Mouse (Mus musculus) cerebellum, postnatal 4 days (tissue): ENCODE data around the gene Adra2a.

Experiments
- DNase-seq, 2 experiments: peaks; one replicate each; pipeline ENCODE4 v3.0.0; 2022; ENCODE audit warnings: low spot score in 2 of 2, mixed read lengths in 1 of 2

Gene Adra2a

DNA sequence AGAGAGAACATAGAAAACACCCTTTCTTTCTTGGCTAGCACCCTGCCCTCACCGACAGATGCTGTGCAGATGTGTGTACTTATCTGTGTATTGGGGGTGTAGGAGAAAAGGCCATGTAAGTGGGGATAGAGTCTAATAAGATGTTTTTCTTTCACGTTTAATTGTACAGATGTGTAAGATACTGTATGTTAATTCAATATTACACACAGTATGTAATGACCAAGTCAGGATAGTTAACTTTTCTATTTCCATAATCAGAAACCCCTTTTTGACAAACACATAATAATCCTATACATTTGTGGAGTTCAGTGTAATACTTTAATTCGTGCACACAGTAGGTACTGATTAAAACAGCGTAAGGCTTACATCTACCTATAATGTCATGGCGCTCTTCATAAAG, at the start of gene Adra2a:
Adra2a (plus strand) TSS at position 301 of the 400 bp plus-strand sequence.
- DNase-seq: no peak

DNA sequence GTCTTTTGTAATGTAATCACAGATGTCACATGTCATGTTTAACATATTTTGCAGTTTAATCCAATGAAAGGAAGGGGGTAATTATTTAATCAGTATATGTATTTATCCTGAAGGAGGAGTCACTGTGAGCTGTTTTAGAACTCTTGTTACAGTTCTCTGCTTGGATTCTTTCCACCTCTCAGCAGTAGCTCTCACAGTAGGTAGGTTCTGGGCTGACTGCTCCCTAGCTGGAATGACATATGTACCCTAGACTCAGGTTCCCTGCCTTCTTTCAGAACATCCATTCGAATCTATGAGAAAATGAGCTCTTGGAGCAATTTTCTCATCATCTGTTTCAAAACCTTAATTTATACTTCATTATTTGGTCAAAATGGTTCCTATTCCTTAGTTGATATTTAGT, 49.7 kb upstream of the Adra2a start:
- no peak for DNase-seq

DNA sequence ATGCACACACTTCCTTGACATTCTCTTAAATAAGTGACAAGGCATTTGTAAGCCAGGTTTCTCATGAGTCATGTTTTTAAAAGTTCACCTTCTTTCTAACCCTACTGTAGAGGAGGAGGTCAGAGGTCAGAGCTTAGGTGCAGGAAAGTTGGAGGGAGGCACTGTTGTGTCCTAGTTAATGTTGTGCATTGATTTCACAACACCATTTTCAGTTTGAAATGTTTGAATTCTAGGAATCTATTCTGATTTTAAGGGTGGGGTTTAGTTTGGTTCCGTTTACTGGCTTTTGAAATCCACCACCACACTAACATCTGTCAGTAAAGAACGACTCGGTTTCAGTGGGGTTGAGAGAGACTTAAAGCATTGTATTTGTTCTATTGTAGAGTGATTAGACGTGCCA, 33.0 kb upstream of the Adra2a start:
- DNase-seq: no peak

DNA sequence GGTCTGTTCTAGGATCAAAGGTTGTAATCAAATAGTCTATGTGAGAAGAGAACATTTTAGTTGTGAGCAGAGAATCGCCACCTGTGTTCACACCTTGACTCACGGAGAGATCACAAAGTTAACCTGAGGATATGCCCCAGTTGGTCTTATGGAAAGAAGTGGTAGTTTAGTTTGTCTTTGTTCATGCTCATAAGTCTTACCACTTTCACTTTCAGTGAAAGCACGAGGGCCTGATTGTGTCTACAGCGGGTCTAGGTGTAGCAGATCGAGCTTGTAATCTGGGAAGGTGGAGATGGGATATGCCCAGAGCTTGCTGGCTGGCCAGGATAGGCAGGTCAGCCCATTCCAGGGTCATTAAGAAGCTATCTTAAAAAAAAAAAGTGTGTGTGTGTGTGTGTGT, 29.0 kb upstream of the Adra2a start:
- DNase-seq: no peak

DNA sequence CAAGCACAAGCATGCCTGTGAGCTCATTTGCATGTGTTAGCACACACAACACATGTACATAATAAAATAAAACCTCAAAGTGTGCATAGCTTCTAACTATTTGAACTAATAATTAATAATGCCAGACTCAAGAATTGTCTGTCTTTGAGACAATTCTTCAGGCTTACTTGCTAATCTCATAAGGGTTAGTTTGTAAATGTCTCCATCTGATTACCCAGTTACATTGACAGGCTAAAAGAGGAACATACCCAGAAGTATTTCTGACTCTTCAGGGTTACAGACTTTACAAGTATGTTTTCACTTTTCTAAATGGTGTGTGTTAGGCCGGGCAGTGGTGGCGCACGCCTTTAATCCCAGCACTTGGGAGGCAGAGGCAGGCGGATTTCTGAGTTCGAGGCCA, 28.4 kb upstream of the Adra2a start:
- no peak for DNase-seq

DNA sequence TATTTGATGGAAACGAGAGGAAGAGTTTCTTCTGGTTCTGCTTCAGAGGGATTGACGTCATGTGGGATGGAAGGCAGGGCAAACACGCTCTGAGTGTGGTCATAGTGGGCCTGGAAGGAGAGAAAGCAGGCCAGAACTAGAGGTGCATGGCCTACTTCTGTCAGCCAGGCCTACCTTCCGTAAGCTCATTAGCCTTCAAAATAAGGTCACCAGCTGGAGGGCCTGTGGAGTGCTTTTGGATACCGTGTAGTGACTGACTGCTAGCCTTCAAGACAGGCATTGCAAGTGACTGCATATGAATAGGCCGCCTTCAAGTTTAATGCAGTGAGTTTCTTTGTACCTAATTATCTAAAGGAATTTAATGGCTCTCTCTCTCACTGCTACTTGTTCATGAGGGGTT, 8.9 kb upstream of the Adra2a start:
- DNase-seq: no peak

GRCm38 (mm10) chr19:54039441-54039840, 4.5 kb upstream of the Adra2a start:
- DNase-seq: no peak

- DNase-seq: no peak
Measured at GRCm38 (mm10) chr19:54040356-54041028, 3.5 kb upstream of the Adra2a start.

DNA sequence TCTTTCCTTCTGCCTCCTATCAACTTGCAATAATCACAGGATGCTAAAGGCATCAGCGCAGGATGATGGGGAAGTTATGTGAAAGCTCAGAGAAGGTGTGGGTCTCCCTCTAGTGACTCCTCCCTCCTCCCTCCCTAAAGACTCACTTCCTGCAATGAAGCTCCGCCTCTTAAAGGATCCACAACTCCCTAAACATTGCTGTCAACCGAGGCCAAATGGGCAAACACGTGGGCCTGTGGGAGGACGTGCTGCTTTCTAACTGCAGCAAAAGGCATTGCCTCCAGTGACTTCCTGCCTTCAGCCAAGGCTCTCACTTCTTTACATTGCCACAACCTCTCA, 3.0 kb upstream of the Adra2a start:
- no peak for DNase-seq

GRCm38 (mm10) chr19:54044507-54045371, 788 bp downstream of the Adra2a start:
- peak; percentile 61 to 87 for DNase-seq

DNA sequence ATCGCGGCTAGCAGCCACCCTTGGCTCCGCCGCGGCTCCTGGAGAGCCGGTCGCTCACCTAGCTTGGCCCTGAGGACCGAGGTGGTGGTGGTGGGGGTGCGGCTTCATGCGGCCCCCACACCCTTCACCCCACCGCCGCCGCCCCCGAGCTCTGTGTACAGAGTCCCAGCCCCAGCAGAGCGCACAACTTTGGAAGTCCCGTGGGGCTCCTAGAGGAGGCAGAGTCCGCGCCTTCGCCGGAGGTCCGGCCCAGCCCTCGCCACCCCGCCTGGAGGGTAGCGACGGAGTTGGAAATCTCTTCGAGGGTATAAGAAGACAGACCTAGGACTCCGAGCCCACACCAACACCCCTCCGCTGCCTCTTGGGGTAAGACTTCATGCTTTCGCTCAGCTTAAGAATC, 1.5 kb downstream of the Adra2a start:
- peak in 1 of 2 experiments; percentile 18 for DNase-seq

DNA sequence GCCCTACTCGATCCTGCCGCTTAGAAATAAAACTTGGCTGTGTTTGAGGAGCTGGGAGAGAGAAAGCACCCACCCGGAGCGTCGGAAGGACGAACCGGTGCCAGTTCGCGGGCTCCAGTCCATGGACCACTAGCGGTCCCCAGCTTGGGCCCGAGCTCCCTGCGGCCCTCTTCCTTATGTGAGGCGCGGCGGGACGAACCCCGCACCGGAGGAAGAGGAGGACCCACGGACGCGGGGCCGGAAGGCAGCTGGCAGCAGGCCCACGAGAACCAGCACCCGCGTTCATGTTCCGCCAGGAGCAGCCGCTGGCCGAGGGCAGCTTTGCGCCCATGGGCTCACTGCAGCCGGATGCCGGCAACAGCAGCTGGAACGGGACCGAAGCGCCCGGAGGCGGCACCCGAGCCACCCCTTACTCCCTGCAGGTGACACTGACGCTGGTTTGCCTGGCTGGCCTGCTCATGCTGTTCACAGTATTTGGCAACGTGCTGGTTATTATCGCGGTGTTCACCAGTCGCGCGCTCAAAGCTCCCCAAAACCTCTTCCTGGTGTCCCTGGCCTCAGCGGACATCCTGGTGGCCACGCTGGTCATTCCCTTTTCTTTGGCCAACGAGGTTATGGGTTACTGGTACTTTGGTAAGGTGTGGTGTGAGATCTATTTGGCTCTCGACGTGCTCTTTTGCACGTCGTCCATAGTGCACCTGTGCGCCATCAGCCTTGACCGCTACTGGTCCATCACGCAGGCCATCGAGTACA, 2.2 kb downstream of the Adra2a start:
- DNase-seq: peak in 1 of 2 experiments; percentile 25

- DNase-seq: no peak
Measured at GRCm38 (mm10) chr19:54046684-54047070, 2.7 kb downstream of the Adra2a start.

DNA sequence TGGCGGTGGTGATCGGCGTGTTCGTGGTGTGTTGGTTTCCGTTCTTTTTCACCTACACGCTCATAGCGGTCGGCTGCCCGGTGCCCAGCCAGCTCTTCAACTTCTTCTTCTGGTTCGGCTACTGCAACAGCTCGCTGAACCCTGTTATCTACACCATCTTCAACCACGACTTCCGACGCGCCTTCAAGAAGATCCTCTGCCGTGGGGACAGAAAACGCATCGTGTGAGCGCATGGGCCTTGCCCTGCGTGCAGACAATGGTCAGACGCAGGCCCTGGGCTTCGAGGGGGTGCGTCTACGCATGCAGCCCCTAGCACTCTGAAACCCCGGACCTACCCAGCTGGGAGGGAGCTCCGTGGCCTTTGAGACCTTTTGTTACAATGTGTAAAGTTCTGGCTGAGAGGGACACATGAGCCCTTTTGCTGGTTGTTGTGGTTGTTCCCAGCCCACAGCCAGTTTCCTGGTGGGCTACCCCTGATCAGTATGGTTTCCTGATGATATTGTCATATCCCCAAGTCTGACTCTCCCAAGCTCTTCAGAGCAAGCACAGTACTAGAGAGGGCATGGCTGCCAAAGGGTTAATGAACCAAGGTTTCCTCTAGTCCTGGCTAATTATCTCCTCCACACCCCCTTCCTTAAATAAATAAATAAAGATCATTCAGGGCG, 3.6 kb downstream of the Adra2a start:
- no peak for DNase-seq

GRCm38 (mm10) chr19:54048161-54048885, 4.4 kb downstream of the Adra2a start:
- no peak for DNase-seq

- DNase-seq: no peak
Measured at GRCm38 (mm10) chr19:54051651-54052050, 7.7 kb downstream of the Adra2a start.

- DNase-seq: no peak
Measured at GRCm38 (mm10) chr19:54055845-54056244, 11.9 kb downstream of the Adra2a start.

- no peak for DNase-seq
Measured at GRCm38 (mm10) chr19:54068447-54068846, 24.5 kb downstream of the Adra2a start.

- no peak for DNase-seq
Measured at GRCm38 (mm10) chr19:54070521-54070920, 26.6 kb downstream of the Adra2a start.

GRCm38 (mm10) chr19:54072233-54072800, 28.4 kb downstream of the Adra2a start:
- DNase-seq: no peak
